Mouse (Mus musculus): ENCODE results near the gene Madcam1.
A peak's percentile ranks its signal among the peaks of the same experiment; 100 is the strongest.
"Not testable (repeated sequence)": the region's sequence is repeated elsewhere in the genome, so short reads cannot be mapped to it uniquely, and the experiment has no call there.

Madcam1 gene

GRCm38 (mm10) chr10:79691986-79692548 is 27.7 kb downstream of the Madcam1 start:
- DNase-seq: no peak

GRCm38 (mm10) chr10:79693580-79694378 is 29.4 kb downstream of the Madcam1 start:
- DNase-seq: no peak

- DNase-seq: no peak
These were observed 30.0 kb downstream of the Madcam1 start for GRCm38 (mm10) chr10:79694379-79694655.

GRCm38 (mm10) chr10:79695231-79696128 is 31.1 kb downstream of the Madcam1 start:
- DNase-seq: peak; percentile 86

- no peak for DNase-seq
These were observed 31.8 kb downstream of the Madcam1 start for GRCm38 (mm10) chr10:79696129-79696651.

GRCm38 (mm10) chr10:79697916-79698315 is 33.6 kb downstream of the Madcam1 start:
- DNase-seq: no peak

GRCm38 (mm10) chr10:79698459-79698858 is 34.1 kb downstream of the Madcam1 start:
- no peak for DNase-seq

- no peak for DNase-seq
These were observed 36.3 kb downstream of the Madcam1 start for GRCm38 (mm10) chr10:79700676-79701075.

GRCm38 (mm10) chr10:79701443-79702129 is 37.2 kb downstream of the Madcam1 start:
- no peak for DNase-seq

- not testable (repeated sequence) for DNase-seq
These were observed 38.6 kb downstream of the Madcam1 start for GRCm38 (mm10) chr10:79702970-79703369.

GRCm38 (mm10) chr10:79703541-79703940 is 39.2 kb downstream of the Madcam1 start:
- no peak for DNase-seq

GRCm38 (mm10) chr10:79704065-79704969 is 40.0 kb downstream of the Madcam1 start, which contains the start of gene Bsg:
Gene Bsg (plus strand): TSS chr10:79704491.
- peak; percentile 99 for DNase-seq

GRCm38 (mm10) chr10:79704970-79705360 is 40.6 kb downstream of the Madcam1 start:
- no peak for DNase-seq

GRCm38 (mm10) chr10:79705951-79706350 is 41.6 kb downstream of the Madcam1 start:
- no peak for DNase-seq

- DNase-seq: peak; percentile 10
These were observed 42.2 kb downstream of the Madcam1 start for GRCm38 (mm10) chr10:79706406-79707094.

- peak; percentile 7 for DNase-seq
These were observed 42.8 kb downstream of the Madcam1 start for GRCm38 (mm10) chr10:79707162-79707561.

GRCm38 (mm10) chr10:79707759-79708158 is 43.4 kb downstream of the Madcam1 start:
- DNase-seq: peak; percentile 6

GRCm38 (mm10) chr10:79708668-79709067 is 44.3 kb downstream of the Madcam1 start:
- DNase-seq: peak; percentile 17

- DNase-seq: no peak
These were observed 44.9 kb downstream of the Madcam1 start for GRCm38 (mm10) chr10:79709307-79709706.

- DNase-seq: no peak
These were observed 47.7 kb downstream of the Madcam1 start for GRCm38 (mm10) chr10:79712029-79712428.
